Mouse (Mus musculus) liver, embryonic 11.5 days (tissue): ENCODE results near the gene Mpz. TPM values are rescaled to one million over a fixed set of nuclear protein-coding genes. Genes with fewer than 3 reads are reported as not detected.
A peak's percentile ranks its signal among the peaks of the same experiment; 100 is the strongest.
"Not testable (repeated sequence)": the region's sequence is repeated elsewhere in the genome, so short reads cannot be mapped to it uniquely, and the experiment has no call there.

Experiments
- ATAC-seq: fragments of 200-750 bp; cut with Nextera tagmentation; replicated peaks from 2 replicates; pipeline ENCODE4 v1.8.0; 2017; ENCODE audit warnings: moderate number of reproducible peaks, mild to moderate bottlenecking, moderate TSS enrichment, moderate library complexity; ENCODE audit not compliant: low FRiP score
- DNase-seq: peaks from one replicate; pipeline ENCODE4 v3.0.0-alpha.2; 2017; ENCODE audit warnings: low spot score
- H3K27ac ChIP-seq: fragments of 300-500 bp; sonication (generic); 2 replicates; pipeline ENCODE4 v1.5.1; 2014; ENCODE audit warnings: mild to moderate bottlenecking, low read depth, low read length, control low read depth
- H3K27me3 ChIP-seq: fragments of 300-500 bp; sonication (generic); replicated peaks from 2 replicates; pipeline ENCODE4 v1.6.1; 2014; ENCODE audit warnings: low read length, mixed read lengths; ENCODE audit not compliant: control insufficient read depth, insufficient read depth
- H3K36me3 ChIP-seq: fragments of 300-500 bp; sonication (generic); 2 replicates; pipeline ENCODE4 v1.6.1; 2014; ENCODE audit warnings: mild to moderate bottlenecking, low read length, moderate library complexity, mixed read lengths; ENCODE audit not compliant: control insufficient read depth, insufficient read depth
- H3K4me1 ChIP-seq: fragments of 300-500 bp; sonication (generic); replicated peaks from 2 replicates; pipeline ENCODE4 v1.6.1; 2014; ENCODE audit warnings: low read length, mixed read lengths; ENCODE audit not compliant: control insufficient read depth, insufficient read depth
- H3K4me2 ChIP-seq: fragments of 300-500 bp; sonication (generic); 2 replicates; pipeline ENCODE4 v1.6.1; 2014; ENCODE audit warnings: mild to moderate bottlenecking, control low read depth, moderate library complexity
- H3K4me3 ChIP-seq: fragments of 300-500 bp; sonication (generic); 2 replicates; pipeline ENCODE4 v1.5.1; 2014; ENCODE audit warnings: low read depth, low read length, control low read depth
- H3K9ac ChIP-seq: fragments of 300-500 bp; sonication (generic); 2 replicates; pipeline ENCODE4 v1.6.1; 2014; ENCODE audit warnings: low read depth, low read length, control low read depth
- H3K9me3 ChIP-seq: fragments of 300-500 bp; sonication (generic); 2 replicates; pipeline ENCODE4 v1.6.1; 2016; ENCODE audit warnings: low read length, inconsistent platforms, mixed read lengths; ENCODE audit not compliant: control insufficient read depth
- WGBS: fragments of 180-500 bp; shearing (Covaris S2); extraction: QIAGEN DNeasy Blood & Tissue Kit; methylation state at CpG from one replicate; pipeline ENCODE4 v1.1.7; 2014; 5-methylcytosine and 5-hydroxymethylcytosine counted together
- polyA plus RNA-seq: library from polyadenylated mRNA; unstranded; fragments of >200 nt; fragmentation: Nextera tagmentation; extraction: Ambion mirVana; gene quantifications from 2 replicates; pipeline ENCODE4 v1.2.1, GENCODE M21; 2014

Gene Mpz
- polyA plus RNA-seq, 1 experiment from 2014 or later: not detected

- Histone ChIP-seq H3K4me3 (no peak overlapping the region), H3K4me2 (no peak overlapping the region), H3K9ac (no peak overlapping the region), H3K9me3 (no peaks in the 10 kb centered on the region), H3K4me1 (peaks cover 27% of the 10 kb centered on the region), H3K27me3 (no peaks in the 10 kb centered on the region), H3K36me3 (no peaks in the 10 kb centered on the region), H3K27ac (no peak overlapping the region)
- 41% methylated on average over 3 of the region's 3 CpGs for WGBS
- no peak for DNase-seq
- no peak for ATAC-seq
Observed at GRCm38 (mm10) chr1:171120893-171121292, 29.6 kb upstream of the Mpz start.

- ATAC-seq (0 out of 2 replicates have a peak, but pooled peaks have one; percentile 21), DNase-seq (no peak)
- H3K4me3 ChIP-seq: no peak overlapping the region
- H3K4me1 ChIP-seq: peaks cover 21% of the 10 kb centered on the region
- H3K27me3 ChIP-seq: no peaks in the 10 kb centered on the region
- H3K4me2 ChIP-seq: no peak overlapping the region
- 49% methylated on average over 5 of the region's 5 CpGs for WGBS
- H3K36me3 ChIP-seq: no peaks in the 10 kb centered on the region
- H3K27ac ChIP-seq: no peak overlapping the region
- H3K9me3 ChIP-seq: no peaks in the 10 kb centered on the region
- H3K9ac ChIP-seq: no peak overlapping the region
Observed at GRCm38 (mm10) chr1:171121839-171122238, 28.7 kb upstream of the Mpz start.

GRCm38 (mm10) chr1:171122932-171123331 is 27.6 kb upstream of the Mpz start:
- Histone ChIP-seq H3K4me3 (no peak overlapping the region), H3K36me3 (0 out of 2 replicates have a peak, but pooled peaks cover 1% of the 10 kb centered on the region), H3K4me1 (peaks cover 21% of the 10 kb centered on the region), H3K9ac (no peak overlapping the region), H3K27me3 (no peaks in the 10 kb centered on the region), H3K27ac (no peak overlapping the region), H3K9me3 (no peaks in the 10 kb centered on the region), H3K4me2 (peak overlapping the region; percentile 25; the same call in 1 of the 2 replicates)
- ATAC-seq: no peak
- no peak for DNase-seq
- WGBS: 36% methylated on average over 7 of the region's 7 CpGs

- Histone ChIP-seq H3K9ac (no peak overlapping the region), H3K36me3 (0 out of 2 replicates have a peak, but pooled peaks cover 3% of the 10 kb centered on the region), H3K27ac (no peak overlapping the region), H3K4me3 (no peak overlapping the region), H3K4me2 (peak overlapping the region; percentile 3), H3K4me1 (peaks cover 21% of the 10 kb centered on the region), H3K9me3 (no peaks in the 10 kb centered on the region), H3K27me3 (no peaks in the 10 kb centered on the region)
- 60% methylated on average over 5 of the region's 5 CpGs for WGBS
- peak; percentile 92 for ATAC-seq
- DNase-seq: no peak
Observed at GRCm38 (mm10) chr1:171124398-171124797, 26.1 kb upstream of the Mpz start.

GRCm38 (mm10) chr1:171129251-171129650 is 21.3 kb upstream of the Mpz start:
- no peak for ATAC-seq
- no peak overlapping the region for H3K4me3 ChIP-seq

GRCm38 (mm10) chr1:171130971-171131370 is 19.5 kb upstream of the Mpz start:
- WGBS: 83% methylated on average over 1 of the region's 1 CpGs
- Histone ChIP-seq H3K9ac (no peak overlapping the region), H3K4me3 (no peak overlapping the region), H3K4me1 (no peaks in the 10 kb centered on the region), H3K4me2 (no peak overlapping the region), H3K36me3 (peaks cover 29% of the 10 kb centered on the region), H3K27ac (no peak overlapping the region), H3K27me3 (no peaks in the 10 kb centered on the region), H3K9me3 (no peaks in the 10 kb centered on the region)
- ATAC-seq (no peak), DNase-seq (no peak)

More at GRCm38 (mm10) chr1:171129251-171129650, 21.3 kb upstream of the Mpz start:
- Histone ChIP-seq H3K4me1 (peaks cover 4% of the 10 kb centered on the region), H3K36me3 (peaks cover 23% of the 10 kb centered on the region), H3K9me3 (no peaks in the 10 kb centered on the region), H3K27ac (no peak overlapping the region), H3K9ac (no peak overlapping the region), H3K4me2 (no peak overlapping the region), H3K27me3 (no peaks in the 10 kb centered on the region)
- no peak for DNase-seq
- 72% methylated on average over 7 of the region's 7 CpGs for WGBS

GRCm38 (mm10) chr1:171135600-171135999 is 14.9 kb upstream of the Mpz start:
- Histone ChIP-seq H3K36me3 (peaks cover 32% of the 10 kb centered on the region), H3K4me3 (no peak overlapping the region), H3K9me3 (no peaks in the 10 kb centered on the region), H3K27ac (no peak overlapping the region), H3K4me2 (no peak overlapping the region), H3K9ac (no peak overlapping the region), H3K4me1 (no peaks in the 10 kb centered on the region), H3K27me3 (no peaks in the 10 kb centered on the region)
- no peak for ATAC-seq
- no peak for DNase-seq
- 88% methylated on average over 2 of the region's 2 CpGs for WGBS

GRCm38 (mm10) chr1:171137486-171138155 is 12.9 kb upstream of the Mpz start:
- H3K36me3 ChIP-seq: peaks cover 37% of the 10 kb centered on the region
- not testable (repeated sequence) for H3K4me2 ChIP-seq, H3K4me1 ChIP-seq, ATAC-seq, H3K27ac ChIP-seq, H3K27me3 ChIP-seq, H3K9ac ChIP-seq, H3K4me3 ChIP-seq, H3K9me3 ChIP-seq, DNase-seq
- 92% methylated on average over 8 of the region's 8 CpGs for WGBS

- not testable (repeated sequence) for H3K4me1 ChIP-seq, H3K27me3 ChIP-seq, ATAC-seq, H3K9ac ChIP-seq, DNase-seq, H3K4me3 ChIP-seq, H3K9me3 ChIP-seq, H3K27ac ChIP-seq, H3K4me2 ChIP-seq
- WGBS: 89% methylated on average over 9 of the region's 11 CpGs
- peaks cover 23% of the 10 kb centered on the region for H3K36me3 ChIP-seq
Observed at GRCm38 (mm10) chr1:171142981-171143380, 7.5 kb upstream of the Mpz start.
